Mouse (Mus musculus): Measurements from ENCODE around the gene Gm11939. TPM values are rescaled to one million over a fixed set of nuclear protein-coding genes. Genes with fewer than 3 reads are reported as not detected.

Gm11939 gene
- polyA plus RNA-seq, 1 experiment from 2014 or later, result not detected

DNA sequence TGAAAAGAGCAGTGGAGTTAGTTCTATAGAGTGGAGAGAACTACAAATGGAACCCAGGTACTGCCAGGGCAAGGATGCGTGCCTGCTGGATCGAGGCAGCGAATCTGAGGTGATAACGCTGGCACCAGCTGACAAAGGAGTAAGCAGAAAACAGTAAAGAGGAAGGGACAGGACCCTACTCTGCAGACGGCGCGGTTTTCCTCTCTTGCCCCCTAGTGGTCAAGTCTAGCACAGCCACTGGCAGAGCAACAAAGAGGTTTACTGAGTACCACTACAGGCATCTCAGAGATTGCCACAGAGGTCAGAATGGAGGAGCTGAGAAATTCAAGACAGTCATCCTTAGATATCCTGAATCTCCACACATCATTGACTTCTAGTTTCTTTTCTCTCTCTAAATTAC is 14.8 kb upstream of the Gm11939 start:
- peak; percentile 84 for DNase-seq (ENCODE audit: low spot score)
- no peaks in the 10 kb centered on the region for H3K4me1 ChIP-seq (replicated peaks; ENCODE audit: control insufficient read depth, insufficient read depth, low read length)
- H3K4me3 ChIP-seq (ENCODE audit: low read depth, low read length), result no peak overlapping the region
- H3K9me3 ChIP-seq (ENCODE audit: control insufficient read depth, low read length), result no peaks in the 10 kb centered on the region
- no peak overlapping the region for H3K9ac ChIP-seq (ENCODE audit: low read length)
- H3K36me3 ChIP-seq (ENCODE audit: control insufficient read depth, insufficient read depth, low read length), result no peaks in the 10 kb centered on the region
- H3K27me3 ChIP-seq (replicated peaks; ENCODE audit: control insufficient read depth, insufficient read depth, low read length), result no peaks in the 10 kb centered on the region
- 2% methylated on average over 7 of the region's 7 CpGs for WGBS
- no peak for ATAC-seq (replicated peaks; ENCODE audit: low FRiP score, low TSS enrichment, low read depth)
- no peak overlapping the region for H3K27ac ChIP-seq (ENCODE audit: low read depth)
- peak overlapping the region; percentile 28 for H3K4me2 ChIP-seq (ENCODE audit: low read length)

DNA sequence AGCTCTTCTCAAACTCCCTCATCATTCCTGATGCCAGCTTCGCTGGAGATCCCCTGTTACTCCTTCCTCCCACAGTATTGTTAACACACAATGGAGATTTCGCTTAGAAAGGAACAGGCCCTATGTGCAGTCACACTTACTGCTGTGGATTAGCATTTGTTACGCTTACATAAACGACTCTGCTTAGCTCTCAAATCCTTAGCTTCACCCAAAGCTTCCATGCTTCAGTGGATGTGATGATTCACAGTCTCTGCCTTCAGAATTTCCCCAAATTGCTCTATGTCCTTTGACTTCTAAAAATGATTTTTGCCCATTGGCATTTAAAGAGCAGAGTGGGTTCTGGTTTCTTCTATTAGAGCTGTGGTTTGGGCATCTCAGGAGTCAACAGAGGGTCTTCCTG is 13.9 kb upstream of the Gm11939 start:
- ATAC-seq (replicated peaks; ENCODE audit: low FRiP score, low TSS enrichment, low read depth), result no peak
- 64% methylated on average over 4 of the region's 4 CpGs for WGBS
- Histone ChIP-seq H3K9ac (ENCODE audit: low read length) (no peak overlapping the region), H3K4me2 (ENCODE audit: low read length) (no peak overlapping the region), H3K36me3 (ENCODE audit: control insufficient read depth, insufficient read depth, low read length) (no peaks in the 10 kb centered on the region), H3K9me3 (ENCODE audit: control insufficient read depth, low read length) (no peaks in the 10 kb centered on the region), H3K4me3 (ENCODE audit: low read depth, low read length) (no peak overlapping the region), H3K27me3 (replicated peaks; ENCODE audit: control insufficient read depth, insufficient read depth, low read length) (no peaks in the 10 kb centered on the region), H3K4me1 (replicated peaks; ENCODE audit: control insufficient read depth, insufficient read depth, low read length) (no peaks in the 10 kb centered on the region), H3K27ac (ENCODE audit: low read depth) (no peak overlapping the region)
- no peak for DNase-seq (ENCODE audit: low spot score)

DNA sequence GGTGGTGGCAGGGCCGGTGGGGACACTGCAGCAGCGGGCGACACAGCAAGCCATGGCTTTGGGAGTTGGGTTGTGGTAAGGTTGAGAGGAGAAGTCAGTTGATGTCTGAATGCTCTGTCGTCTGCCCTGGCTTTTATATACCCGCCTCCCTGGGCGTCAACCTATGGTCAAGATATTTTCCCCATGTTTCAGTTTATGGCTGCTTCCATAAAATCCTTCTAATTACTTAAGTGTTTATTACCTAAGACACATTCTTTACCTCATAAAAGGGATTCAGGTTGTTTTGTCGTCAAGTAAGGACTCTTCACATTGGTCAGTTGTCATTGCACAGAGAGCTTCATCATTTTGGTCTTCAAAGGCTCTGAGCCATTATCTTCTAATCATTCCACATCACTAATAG is 7.3 kb upstream of the Gm11939 start, which contains the start of gene Krtap3-1:
Gene Krtap3-1, minus strand, starts transcription at position 101 of the 400 bp plus-strand sequence.
- Histone ChIP-seq H3K27ac (ENCODE audit: low read depth) (no peak within 1 kb of the TSS), H3K36me3 (ENCODE audit: control insufficient read depth, insufficient read depth, low read length) (no peaks in the 10 kb centered on the region), H3K4me1 (replicated peaks; ENCODE audit: control insufficient read depth, insufficient read depth, low read length) (no peaks in the 10 kb centered on the region), H3K9ac (ENCODE audit: low read length) (no peak within 1 kb of the TSS), H3K4me2 (ENCODE audit: low read length) (no peak within 1 kb of the TSS), H3K4me3 (ENCODE audit: low read depth, low read length) (no peak within 1 kb of the TSS), H3K9me3 (ENCODE audit: control insufficient read depth, low read length) (no peaks in the 10 kb centered on the region), H3K27me3 (replicated peaks; ENCODE audit: control insufficient read depth, insufficient read depth, low read length) (no peaks in the 10 kb centered on the region)
- 76% methylated on average over 7 of the region's 7 CpGs for WGBS
- ATAC-seq (replicated peaks; ENCODE audit: low FRiP score, low TSS enrichment, low read depth) (no peak), DNase-seq (ENCODE audit: low spot score) (no peak)

DNA sequence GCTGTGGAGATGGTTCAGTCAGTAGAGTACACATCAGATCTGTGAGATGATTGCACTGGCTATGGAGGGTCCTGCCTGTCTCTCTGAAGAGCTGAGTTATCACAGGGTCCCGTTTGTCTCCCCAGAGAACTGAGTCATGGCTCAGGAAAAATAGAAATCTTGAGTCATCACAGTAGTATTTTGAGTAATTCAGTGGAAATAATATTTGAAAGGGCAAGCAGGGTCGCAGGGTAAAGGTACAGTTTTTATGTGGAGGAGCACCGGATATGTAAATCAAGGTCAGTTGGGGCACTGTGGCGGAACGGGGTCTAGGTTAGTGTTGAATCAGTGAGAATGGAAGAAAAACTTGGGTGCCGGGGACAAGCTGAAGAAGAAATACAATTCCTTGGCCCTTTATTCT is 3.3 kb upstream of the Gm11939 start:
- 89% methylated on average over 6 of the region's 6 CpGs for WGBS
- Histone ChIP-seq H3K36me3 (ENCODE audit: control insufficient read depth, insufficient read depth, low read length) (no peaks in the 10 kb centered on the region), H3K4me1 (replicated peaks; ENCODE audit: control insufficient read depth, insufficient read depth, low read length) (no peaks in the 10 kb centered on the region), H3K27me3 (replicated peaks; ENCODE audit: control insufficient read depth, insufficient read depth, low read length) (no peaks in the 10 kb centered on the region), H3K9me3 (ENCODE audit: control insufficient read depth, low read length) (no peaks in the 10 kb centered on the region), H3K27ac (ENCODE audit: low read depth) (no peak overlapping the region), H3K9ac (ENCODE audit: low read length) (no peak overlapping the region), H3K4me2 (ENCODE audit: low read length) (no peak overlapping the region), H3K4me3 (ENCODE audit: low read depth, low read length) (no peak overlapping the region)
- DNase-seq (ENCODE audit: low spot score), result no peak
- no peak for ATAC-seq (replicated peaks; ENCODE audit: low FRiP score, low TSS enrichment, low read depth)

DNA sequence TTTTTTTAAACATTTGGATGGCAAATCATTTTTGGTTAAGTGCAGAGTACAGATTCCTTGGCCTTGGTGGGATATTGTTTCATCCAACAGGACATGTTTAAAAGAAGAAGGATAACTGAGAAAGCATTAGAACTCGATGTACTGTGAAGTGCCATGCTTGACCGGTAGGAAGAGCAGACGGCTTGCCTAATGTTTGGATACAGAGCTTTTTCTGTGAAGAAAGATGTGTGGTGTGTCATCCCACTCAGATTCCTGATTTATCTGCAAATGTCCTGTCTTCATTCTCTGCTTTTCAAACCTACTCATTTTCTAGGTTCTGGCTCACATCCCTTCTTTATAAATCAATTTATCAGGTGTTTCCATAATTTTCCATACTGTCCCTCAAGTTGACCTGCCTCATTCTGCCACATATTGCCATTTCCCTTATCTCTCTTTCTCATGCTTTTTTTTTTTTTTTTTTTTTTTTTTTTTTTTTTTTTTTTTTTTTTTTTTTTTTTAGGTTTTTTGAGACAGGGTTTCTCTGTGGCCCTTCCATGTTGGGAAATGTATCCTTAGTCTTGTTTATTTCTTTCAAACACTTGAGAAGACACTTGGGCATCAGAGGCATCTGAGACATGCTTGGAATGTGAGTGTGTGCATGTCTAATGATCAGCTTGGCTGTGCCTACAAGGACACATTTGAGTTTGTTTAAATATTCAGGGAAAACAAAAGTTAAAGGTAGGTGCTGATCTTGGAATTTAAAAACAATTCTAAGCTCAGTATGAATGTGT is 1.1 kb downstream of the Gm11939 start:
- DNase-seq (ENCODE audit: low spot score) (no peak), ATAC-seq (replicated peaks; ENCODE audit: low FRiP score, low TSS enrichment, low read depth) (no peak)
- no peaks in the 10 kb centered on the region for H3K4me1 ChIP-seq (replicated peaks; ENCODE audit: control insufficient read depth, insufficient read depth, low read length)
- no peaks in the 10 kb centered on the region for H3K27me3 ChIP-seq (replicated peaks; ENCODE audit: control insufficient read depth, insufficient read depth, low read length)
- 47% methylated on average over 3 of the region's 3 CpGs for WGBS
- H3K4me2 ChIP-seq (ENCODE audit: low read length), result no peak overlapping the region
- H3K4me3 ChIP-seq (ENCODE audit: low read depth, low read length), result no peak overlapping the region
- no peaks in the 10 kb centered on the region for H3K36me3 ChIP-seq (ENCODE audit: control insufficient read depth, insufficient read depth, low read length)
- H3K27ac ChIP-seq (ENCODE audit: low read depth), result no peak overlapping the region
- no peaks in the 10 kb centered on the region for H3K9me3 ChIP-seq (ENCODE audit: control insufficient read depth, low read length)
- no peak overlapping the region for H3K9ac ChIP-seq (ENCODE audit: low read length)

DNA sequence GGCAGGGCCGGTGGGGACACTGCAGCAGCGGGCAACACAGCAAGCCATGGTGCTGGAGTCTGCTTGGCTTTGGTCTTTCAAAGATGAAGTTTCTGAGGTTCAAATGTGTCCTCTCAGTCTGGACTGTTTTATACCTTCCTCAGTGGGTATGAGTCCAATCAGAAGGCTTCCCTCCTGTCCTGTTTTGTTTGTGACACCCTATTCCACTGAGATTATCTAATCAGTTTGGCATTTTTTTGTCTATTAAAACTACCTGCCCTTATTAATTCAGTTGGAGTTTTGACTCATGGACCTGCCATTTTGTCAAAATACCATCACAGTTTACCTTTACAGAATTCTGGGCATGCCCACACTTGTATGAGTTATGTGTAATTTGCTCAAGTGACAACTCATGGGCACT is 2.5 kb downstream of the Gm11939 start, which contains the start of gene Krtap3-2:
Gene Krtap3-2, minus strand, starts transcription at position 101 of the 400 bp plus-strand sequence.
- H3K27me3 ChIP-seq (replicated peaks; ENCODE audit: control insufficient read depth, insufficient read depth, low read length), result no peaks in the 10 kb centered on the region
- no peak within 1 kb of the TSS for H3K27ac ChIP-seq (ENCODE audit: low read depth)
- no peaks in the 10 kb centered on the region for H3K9me3 ChIP-seq (ENCODE audit: control insufficient read depth, low read length)
- H3K36me3 ChIP-seq (ENCODE audit: control insufficient read depth, insufficient read depth, low read length), result no peaks in the 10 kb centered on the region
- 50% methylated on average over 1 of the region's 2 CpGs for WGBS
- no peak within 1 kb of the TSS for H3K4me3 ChIP-seq (ENCODE audit: low read depth, low read length)
- H3K4me1 ChIP-seq (replicated peaks; ENCODE audit: control insufficient read depth, insufficient read depth, low read length), result no peaks in the 10 kb centered on the region
- ATAC-seq (replicated peaks; ENCODE audit: low FRiP score, low TSS enrichment, low read depth), result no peak
- no peak within 1 kb of the TSS for H3K9ac ChIP-seq (ENCODE audit: low read length)
- no peak within 1 kb of the TSS for H3K4me2 ChIP-seq (ENCODE audit: low read length)
- no peak for DNase-seq (ENCODE audit: low spot score)

DNA sequence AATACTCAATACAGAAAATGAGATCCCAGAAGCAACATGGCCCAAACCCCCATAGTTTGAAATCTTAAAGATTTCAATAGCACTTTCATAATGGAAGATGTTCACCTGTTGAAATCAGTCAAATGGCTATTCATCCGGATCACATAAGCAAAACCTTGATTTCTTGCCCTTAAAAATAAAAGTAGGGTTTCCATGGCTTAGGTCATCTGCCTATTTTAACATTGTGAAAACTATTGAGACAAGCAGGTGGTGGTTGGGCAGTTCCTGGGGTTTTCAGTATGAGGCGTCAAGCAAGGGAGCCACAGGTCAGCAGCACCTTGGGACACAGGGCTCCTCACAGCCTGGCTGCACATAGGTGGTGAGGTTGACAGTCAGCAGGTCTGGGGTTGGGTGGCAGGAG is 3.1 kb downstream of the Gm11939 start:
- no peak for ATAC-seq (replicated peaks; ENCODE audit: low FRiP score, low TSS enrichment, low read depth)
- WGBS, result 88% methylated on average over 2 of the region's 2 CpGs

DNA sequence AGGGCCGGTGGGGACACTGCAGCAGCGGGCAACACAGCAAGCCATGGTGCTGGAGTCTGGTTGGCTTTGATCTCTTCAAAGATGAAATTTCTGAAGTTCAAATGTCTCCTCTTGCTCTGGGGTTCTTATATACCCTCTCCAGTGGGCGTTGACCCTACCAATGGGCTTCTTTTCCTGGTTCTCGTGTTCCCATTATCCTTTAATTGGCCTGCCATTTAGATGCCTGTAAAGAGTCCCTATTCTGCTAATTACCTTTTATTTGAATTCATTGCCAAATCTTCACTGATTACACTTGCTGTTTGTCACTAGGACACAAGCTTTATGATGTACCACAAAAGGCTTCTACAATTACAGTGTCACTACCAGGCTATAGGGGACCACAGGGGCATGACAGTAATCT is 8.5 kb downstream of the Gm11939 start, which contains the start of gene Krtap3-3:
Gene Krtap3-3, minus strand, starts transcription at position 101 of the 400 bp plus-strand sequence.
- DNase-seq (ENCODE audit: low spot score), result no peak

More for the DNA sequence above, 3.1 kb downstream of the Gm11939 start:
- Histone ChIP-seq H3K27me3 (replicated peaks; ENCODE audit: control insufficient read depth, insufficient read depth, low read length) (no peaks in the 10 kb centered on the region), H3K9me3 (ENCODE audit: control insufficient read depth, low read length) (no peaks in the 10 kb centered on the region), H3K4me1 (replicated peaks; ENCODE audit: control insufficient read depth, insufficient read depth, low read length) (no peaks in the 10 kb centered on the region), H3K9ac (ENCODE audit: low read length) (no peak overlapping the region), H3K4me3 (ENCODE audit: low read depth, low read length) (no peak overlapping the region), H3K27ac (ENCODE audit: low read depth) (no peak overlapping the region), H3K4me2 (ENCODE audit: low read length) (no peak overlapping the region), H3K36me3 (ENCODE audit: control insufficient read depth, insufficient read depth, low read length) (no peaks in the 10 kb centered on the region)
- no peak for DNase-seq (ENCODE audit: low spot score)

DNA sequence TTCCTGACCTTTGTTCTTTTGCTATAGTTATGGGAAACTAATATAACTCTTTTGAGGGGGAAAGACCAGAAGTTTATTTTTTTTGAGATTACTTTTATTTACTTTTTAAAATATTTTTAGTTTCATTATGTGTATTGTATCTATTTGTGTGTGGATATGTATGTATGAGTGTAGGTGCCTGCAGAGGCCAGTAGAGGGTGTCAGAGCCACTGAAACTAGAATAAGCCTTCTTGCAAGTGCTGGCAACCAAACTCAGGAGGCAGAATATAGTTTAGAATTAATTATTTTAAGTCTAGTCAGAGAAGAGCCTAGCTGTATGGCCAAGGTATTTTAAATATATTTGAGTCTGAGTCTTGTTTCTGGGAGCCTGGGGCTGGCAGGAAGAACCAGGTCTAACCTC is 11.4 kb downstream of the Gm11939 start:
- DNase-seq (ENCODE audit: low spot score) (no peak), ATAC-seq (replicated peaks; ENCODE audit: low FRiP score, low TSS enrichment, low read depth) (no peak)
- Histone ChIP-seq H3K4me1 (replicated peaks; ENCODE audit: control insufficient read depth, insufficient read depth, low read length) (no peaks in the 10 kb centered on the region), H3K4me2 (ENCODE audit: low read length) (no peak overlapping the region), H3K9me3 (ENCODE audit: control insufficient read depth, low read length) (no peaks in the 10 kb centered on the region), H3K9ac (ENCODE audit: low read length) (no peak overlapping the region), H3K27ac (ENCODE audit: low read depth) (no peak overlapping the region), H3K36me3 (ENCODE audit: control insufficient read depth, insufficient read depth, low read length) (no peaks in the 10 kb centered on the region), H3K4me3 (ENCODE audit: low read depth, low read length) (no peak overlapping the region), H3K27me3 (replicated peaks; ENCODE audit: control insufficient read depth, insufficient read depth, low read length) (no peaks in the 10 kb centered on the region)

More for the DNA sequence above, 8.5 kb downstream of the Gm11939 start, which contains the start of gene Krtap3-3:
- Histone ChIP-seq H3K9me3 (ENCODE audit: control insufficient read depth, low read length) (no peaks in the 10 kb centered on the region), H3K27ac (ENCODE audit: low read depth) (no peak within 1 kb of the TSS), H3K9ac (ENCODE audit: low read length) (no peak within 1 kb of the TSS), H3K4me2 (ENCODE audit: low read length) (no peak within 1 kb of the TSS), H3K4me1 (replicated peaks; ENCODE audit: control insufficient read depth, insufficient read depth, low read length) (no peaks in the 10 kb centered on the region), H3K4me3 (ENCODE audit: low read depth, low read length) (no peak within 1 kb of the TSS), H3K36me3 (ENCODE audit: control insufficient read depth, insufficient read depth, low read length) (no peaks in the 10 kb centered on the region), H3K27me3 (replicated peaks; ENCODE audit: control insufficient read depth, insufficient read depth, low read length) (no peaks in the 10 kb centered on the region)
- no peak for ATAC-seq (replicated peaks; ENCODE audit: low FRiP score, low TSS enrichment, low read depth)
- 69% methylated on average over 4 of the region's 4 CpGs for WGBS

Measured in intestine, embryonic 14.5 days (tissue).